Mouse (Mus musculus) cerebellum, adult 11 months (tissue): ENCODE measurements at regions not wholly inside any gene's neighbourhood (a gene's known extent, or its start where the extent isn't known, plus 50 kb on each side); places are given as distances from the start of the nearest gene placed in this dataset.
"Not testable (repeated sequence)": the region's sequence is repeated elsewhere in the genome, so short reads cannot be mapped to it uniquely, and the experiment has no call there.

Experiments used
- DNase-seq: peaks from one replicate; pipeline ENCODE4 v3.0.0; 2022

DNA sequence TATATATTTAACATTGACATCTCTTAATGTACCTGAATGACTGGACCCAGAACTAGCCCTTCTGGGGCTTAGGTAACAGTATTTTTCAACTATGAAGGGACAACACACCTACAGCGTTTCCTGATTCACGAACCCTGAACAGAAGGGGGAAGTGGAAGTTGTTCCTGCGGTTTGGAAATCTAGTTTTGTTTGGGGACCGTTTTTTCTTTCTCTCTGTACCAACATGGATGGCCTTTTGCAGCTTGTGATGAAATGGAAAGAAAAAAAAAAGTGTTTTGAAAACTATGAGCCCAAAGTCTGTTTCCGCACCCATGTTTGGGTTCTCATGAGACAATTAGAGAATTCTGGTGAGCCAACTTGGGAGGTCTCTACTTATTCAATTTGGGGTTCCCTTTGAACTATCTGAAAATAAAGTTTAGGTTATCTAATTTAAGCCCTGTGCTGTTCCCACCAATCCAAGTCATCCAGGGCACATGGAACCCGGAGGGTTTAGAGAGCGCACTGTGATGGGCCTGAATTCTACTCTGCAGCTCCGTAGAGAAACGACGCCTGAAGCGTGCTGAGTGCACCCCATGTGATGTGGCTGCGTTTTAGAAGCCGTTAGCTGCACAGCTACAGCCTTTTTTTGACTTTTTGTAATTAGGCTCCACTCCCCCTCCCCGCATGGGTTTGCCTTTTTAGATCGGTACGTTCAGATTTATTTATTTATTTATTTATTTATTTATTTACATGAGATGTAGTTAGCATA, 137.0 kb upstream of the Rapgef5 start:
- no peak for DNase-seq

DNA sequence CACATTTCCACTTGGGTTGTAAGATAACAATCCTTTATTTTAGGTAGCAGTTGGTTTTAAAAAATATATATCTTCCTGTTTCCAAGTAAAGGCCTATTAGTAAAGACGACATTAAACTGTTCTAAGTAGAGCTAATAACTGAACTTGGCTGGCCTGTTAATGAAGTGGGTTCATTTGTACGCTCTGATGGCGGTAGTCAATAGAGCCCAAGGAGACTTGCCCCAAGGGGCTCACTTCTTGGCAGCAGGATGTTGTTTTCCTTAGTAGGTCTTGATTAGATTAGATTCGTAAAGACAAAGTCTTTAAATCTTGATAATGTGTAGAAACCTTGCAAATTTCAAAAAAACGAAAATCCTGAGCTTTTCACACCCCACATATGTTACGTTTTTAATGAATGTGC, 135.4 kb upstream of the Rapgef5 start:
- DNase-seq: no peak

DNA sequence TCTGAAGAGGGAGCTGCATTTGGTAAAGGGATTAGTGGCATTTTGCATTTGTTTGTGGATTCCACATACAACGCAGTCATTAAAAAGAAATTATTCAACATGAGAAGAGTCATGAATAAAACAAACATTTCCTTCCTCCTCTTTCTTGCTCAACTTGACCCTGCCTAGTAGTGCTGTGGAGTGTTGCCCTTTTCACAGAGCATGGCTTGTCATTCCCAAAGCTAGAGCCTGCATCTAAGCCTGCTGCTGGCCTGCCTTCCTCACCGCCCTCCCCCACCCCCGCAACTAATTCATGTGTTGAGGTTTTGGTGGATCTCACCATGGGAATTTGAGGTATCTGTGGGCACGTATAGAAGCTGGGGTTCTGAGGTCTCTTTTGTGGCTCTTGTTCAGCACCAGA, 133.6 kb upstream of the Rapgef5 start:
- not testable (repeated sequence) for DNase-seq

DNA sequence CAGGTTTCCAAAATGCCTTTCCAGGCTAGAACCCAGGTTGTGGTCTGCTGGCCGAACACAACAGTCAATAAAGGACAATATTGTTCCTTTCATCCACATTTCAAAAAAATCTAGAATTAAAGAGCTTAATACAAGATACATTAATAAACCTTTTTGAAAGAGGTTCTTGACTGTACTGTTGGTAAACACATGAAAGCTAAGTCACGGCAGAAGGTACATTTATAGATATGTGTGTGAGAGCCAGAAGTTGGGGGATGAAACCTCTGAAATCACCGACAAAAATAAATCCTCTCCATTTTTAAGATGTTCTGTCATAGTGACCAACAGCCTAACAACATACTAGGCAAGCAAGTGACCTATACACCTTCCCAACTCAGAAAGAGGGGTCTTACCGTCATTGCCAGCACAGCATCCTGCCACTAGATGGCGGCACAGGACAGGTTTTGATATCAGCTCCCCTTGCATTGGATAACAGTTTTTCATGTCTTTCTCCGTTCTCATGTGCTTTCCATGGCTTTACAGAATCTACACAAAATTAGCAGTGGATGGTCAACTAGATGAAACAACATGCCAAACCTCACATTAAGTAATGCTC, 131.1 kb upstream of the Rapgef5 start:
- peak; percentile 46 for DNase-seq

DNA sequence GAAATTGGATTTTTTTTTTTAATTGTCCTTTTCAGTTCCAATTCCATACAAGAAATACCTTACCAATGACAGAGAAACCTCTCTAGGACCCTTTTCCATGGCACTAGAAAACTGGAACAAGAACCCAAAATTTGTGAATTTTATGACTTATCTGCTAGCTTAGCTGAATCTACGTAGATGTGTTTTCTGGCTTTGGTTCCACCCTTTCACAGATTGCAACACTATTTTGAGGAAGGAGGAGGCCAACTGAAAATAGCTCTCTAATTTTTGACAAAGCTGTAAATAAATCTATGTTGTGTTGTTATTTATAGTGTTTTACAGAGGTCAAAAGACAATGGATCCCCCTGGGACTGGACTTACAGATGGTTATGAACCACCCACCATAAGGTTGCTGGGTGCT, 130.6 kb upstream of the Rapgef5 start:
- no peak for DNase-seq

DNA sequence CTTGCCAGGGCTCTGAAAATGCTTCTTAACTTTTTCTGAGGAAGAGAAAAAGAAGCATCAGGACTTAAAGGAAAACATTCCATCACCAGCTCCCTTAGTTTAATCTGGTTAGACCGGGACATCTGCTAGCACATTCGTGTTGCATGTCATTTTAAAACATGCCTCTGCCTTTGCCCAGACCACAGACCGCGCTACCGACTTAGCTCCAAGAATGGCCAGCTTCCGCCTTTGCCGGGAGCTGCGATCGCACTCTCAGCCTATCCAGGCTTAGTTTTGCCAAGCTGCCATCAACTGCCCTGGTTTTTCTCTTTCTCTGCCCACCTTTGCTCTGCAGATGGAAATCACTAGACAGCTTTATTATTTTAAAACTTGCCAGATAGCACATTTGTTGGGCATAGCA, 129.3 kb upstream of the Rapgef5 start:
- no peak for DNase-seq

DNA sequence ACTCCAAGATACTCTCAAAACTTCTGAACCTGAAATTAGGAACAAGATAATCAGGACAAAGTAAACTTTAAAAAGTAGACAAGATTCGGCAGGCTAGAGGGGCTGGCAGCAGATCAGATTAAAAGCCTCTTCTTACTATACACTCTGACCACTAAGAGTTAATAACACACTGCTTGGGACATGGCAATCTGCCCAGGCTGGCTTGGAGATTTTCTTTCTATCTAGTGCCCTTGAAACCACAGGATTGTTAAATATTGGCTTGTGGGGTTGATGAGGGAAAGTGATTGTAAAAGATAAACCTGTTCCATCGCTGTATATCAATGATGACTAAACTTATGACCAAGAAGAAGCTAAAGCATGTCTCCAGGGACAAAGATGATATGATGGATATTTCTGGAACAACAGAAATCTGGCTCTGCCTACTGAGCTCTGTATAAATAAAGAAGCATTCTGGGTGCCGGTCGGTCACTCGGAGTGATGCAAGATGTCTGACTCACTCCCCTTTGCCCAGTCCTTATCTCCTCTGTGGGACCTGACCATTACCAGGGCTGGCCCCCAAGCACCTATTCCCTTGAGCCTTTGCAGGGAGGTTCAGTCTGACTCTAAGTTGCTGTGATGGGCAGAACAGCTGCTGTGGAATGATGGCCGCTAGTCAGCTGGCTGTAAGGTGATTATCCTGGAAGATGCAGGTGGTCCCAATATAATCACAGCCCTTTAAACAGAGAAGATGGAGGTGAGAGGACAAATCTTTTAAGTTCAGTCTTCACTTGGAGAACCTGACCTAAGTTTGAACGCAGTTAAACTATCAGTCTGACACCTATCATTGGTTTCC, 126.5 kb upstream of the Rapgef5 start:
- DNase-seq: no peak

DNA sequence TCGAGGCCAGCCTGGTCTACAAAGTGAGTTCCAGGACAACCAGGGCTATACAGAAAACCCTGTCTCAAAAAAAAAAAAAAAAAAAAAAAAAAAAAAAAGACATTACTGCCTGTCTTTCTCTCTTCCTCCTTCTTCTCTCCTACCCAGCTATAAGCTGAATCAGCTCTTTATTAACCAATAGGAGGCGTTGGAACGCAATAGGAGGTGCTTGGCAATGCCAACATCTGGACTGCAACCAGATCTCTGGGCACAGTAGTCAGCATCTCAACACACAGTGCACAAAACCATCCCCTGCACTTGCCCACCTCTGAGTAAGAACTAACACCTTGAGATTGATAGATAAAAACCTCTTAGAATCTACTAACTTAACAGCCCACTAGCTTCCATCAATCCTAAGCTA, 118.8 kb upstream of the Rapgef5 start:
- DNase-seq: no peak

DNA sequence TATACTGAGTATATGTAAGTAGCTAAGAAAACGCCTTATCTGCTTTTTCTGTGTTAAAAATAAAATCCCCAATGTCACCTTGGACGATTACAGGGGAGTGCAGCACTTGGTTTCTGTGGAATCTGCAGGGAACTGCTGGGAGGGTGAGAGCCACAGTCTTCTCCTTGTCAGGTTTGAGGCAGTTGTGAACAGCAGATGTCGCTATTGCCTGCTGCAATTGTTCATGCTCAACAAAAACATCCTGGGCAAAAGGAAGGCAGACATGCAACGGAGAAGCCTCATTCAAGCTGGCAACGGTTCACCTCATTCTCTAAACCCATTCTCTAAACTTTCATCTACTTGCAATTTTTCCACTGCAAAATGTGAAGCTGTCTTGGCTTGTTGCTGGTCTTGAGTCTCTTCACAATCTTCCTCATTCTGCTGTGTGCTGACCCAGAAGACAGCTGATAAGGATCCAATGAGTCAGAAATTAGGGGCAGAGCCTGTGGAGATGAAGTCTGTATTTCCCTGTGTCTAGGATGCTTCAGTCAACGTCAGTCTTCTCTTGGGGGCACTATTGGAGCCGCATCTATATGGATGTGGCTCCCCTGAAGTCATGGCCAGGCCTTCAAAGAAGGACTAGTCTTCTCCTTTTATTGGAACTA, 112.6 kb upstream of the Rapgef5 start:
- peak; percentile 25 for DNase-seq

DNA sequence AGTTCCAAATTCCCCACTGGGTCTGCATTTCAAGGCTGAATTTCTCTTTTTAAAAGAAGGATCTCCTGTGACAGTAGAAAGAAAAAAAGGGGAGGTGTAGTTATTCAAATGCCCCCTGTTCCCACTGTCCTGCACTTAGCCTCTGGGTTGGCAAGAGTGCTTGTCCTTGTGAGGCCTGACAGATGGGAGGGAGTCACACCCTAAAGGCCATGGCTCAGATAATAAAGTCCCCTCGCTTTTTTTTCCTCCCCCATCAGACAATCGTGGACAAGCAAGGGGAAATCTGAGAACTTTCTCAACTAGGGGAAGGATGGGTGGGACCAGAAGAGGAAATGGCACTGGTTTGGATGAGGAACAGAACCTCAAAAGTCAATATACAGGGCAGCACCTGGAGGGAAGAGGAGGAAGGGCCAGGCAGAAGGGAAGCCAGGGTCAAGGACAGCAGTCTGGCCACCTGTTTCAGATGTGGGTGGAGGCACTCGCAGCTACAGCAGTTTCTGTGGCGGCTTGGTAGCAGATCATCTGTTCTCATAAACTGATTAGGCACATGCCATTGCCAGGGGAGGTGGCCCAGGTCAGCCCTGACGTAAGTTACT, 112.0 kb upstream of the Rapgef5 start:
- no peak for DNase-seq

DNA sequence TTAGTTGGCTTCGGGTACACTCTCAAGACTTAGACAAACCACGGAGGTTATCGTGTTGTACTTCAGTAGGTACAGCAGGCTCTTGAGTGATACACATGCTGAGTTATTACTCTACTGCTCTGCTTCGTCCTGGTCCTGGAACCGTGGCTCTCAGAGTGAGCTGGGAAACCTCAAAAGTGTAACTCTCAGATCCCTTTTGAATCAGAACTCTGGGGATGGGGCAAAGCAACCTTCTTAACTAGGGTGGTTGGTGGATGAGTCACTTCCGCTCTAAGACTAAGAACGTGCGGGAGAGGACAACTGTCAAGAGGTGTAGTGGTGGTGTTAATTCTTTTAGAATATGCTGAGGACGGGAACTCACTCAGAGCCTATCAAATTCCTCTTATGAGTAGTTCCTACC, 109.4 kb upstream of the Rapgef5 start:
- DNase-seq: no peak

DNA sequence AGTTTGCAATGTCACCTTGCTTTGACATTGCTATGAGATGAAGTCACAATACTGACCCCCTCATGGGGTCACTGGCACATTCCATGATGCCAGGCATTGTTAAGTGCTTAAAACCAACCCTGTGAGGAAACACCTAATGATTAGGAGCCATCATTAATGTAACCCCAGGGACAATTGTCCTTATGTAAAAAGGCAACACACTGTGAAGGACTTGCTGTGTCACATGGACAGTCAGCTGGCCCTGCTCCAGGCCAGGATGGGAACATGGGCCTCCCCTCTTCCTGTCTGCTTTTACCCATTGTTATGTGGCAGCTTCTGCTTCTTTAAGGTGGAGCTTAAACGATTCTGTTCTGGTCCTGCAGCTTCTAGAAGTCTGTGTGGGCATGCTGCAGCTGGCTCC, 105.7 kb upstream of the Rapgef5 start:
- no peak for DNase-seq

DNA sequence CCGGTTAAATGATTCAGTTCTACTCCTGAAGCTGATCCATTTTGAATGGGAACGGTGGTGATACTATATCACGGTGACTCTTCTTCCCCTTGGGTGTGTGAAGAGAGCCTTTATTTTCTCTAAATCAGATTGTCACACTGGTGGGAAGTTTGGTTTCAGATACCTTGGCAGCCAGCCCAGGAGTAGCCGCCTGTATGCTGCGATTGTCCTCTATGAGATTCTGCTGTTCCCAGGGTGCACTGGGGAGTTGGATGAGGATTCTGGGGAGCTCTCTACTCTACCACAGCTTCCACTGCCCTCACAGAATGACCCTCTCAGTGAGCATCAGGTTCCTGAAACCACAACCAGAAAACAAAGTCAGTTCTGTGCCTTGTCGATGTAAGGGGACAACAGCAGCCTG, 104.0 kb upstream of the Rapgef5 start:
- no peak for DNase-seq

DNA sequence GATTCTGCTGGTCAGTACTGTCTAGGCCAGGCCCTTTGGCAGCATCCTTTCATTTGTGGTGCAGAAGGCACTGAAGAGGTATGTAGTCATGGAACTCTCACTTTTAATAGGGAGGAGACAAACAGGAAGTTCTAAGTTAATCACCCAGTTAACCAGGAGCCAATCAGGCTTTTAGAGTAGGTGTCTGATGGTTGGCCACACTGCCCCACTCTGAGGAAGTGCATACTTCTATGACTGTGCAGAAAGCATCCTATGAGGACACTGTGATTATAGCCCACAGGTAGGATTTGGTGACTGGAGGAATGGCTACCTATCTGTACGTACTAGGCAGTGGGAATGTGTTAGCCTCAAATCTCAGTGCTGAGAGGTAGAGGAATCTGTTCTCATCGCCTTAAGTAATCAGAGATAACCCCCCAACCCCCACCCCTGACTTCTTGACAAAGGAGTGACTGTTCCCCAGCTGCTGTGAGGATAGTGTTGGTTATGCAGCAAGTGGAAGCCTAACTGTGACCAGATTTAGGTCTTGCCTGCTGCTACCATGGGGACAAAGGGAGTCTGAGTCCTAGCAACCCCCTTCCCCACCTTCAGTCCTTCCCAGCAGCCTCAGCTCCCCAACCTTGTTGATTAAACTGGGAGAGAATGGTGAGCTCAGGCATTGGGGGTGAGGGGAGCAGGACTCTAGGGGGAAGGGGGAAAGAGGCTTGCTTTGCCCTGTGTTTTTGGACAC, 103.3 kb upstream of the Rapgef5 start:
- no peak for DNase-seq

DNA sequence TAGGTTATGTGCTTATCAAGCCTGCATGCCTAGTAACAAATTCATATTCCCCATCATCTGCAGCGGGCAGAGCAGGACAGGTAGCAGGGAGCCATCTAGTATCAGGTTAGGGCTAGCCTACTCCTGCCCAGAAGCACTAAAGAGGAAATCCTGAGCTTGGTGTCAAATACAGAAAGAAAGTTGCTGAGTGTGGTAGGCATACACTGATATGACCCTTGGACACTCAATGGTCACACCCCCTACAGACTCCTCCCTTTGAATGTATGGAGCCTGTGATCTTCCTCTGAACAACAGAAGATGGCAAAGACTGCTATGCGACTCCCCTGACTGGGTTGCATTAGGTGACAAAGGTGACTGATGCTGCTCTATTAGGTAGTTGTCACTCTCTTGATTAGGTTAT, 102.3 kb upstream of the Rapgef5 start:
- no peak for DNase-seq

DNA sequence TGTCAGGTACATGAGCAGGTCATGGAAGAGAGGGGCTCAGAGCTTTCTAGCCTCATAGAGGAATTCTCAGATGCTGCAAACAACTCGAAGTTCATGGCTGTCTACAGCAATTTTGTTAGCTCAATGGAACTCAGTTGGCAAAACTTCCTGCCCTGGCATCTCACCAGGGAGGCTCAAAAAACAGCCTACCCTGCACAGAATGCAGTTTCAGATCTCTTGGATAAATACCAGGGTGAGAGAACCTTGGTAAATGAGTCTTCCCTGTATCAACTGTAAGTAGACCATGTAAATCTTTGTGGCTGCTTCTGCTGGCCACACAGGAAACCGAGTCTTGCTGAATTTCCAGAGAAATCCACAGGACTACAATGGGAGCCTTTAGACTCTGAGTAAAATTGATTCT, 101.1 kb upstream of the Rapgef5 start:
- no peak for DNase-seq

DNA sequence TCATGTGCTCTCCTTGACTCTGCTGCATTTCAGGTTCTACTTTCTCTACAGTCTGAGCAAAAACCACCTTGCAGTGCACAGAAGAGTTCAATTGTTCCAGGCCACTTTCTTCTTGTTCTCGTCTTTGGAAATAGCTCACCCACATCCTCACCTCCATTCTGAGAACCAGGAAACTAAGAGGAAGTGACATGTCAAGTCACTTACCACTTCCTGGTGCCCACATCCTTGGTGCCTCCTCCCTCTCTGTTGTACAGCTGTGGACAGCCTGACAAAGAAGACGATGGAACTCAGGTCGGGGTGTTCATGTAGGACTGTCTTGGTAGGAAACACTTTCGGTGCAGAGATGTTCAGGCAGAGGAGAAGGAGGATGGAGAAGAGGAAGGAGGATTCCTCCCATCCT, 98.3 kb upstream of the Rapgef5 start:
- no peak for DNase-seq

DNA sequence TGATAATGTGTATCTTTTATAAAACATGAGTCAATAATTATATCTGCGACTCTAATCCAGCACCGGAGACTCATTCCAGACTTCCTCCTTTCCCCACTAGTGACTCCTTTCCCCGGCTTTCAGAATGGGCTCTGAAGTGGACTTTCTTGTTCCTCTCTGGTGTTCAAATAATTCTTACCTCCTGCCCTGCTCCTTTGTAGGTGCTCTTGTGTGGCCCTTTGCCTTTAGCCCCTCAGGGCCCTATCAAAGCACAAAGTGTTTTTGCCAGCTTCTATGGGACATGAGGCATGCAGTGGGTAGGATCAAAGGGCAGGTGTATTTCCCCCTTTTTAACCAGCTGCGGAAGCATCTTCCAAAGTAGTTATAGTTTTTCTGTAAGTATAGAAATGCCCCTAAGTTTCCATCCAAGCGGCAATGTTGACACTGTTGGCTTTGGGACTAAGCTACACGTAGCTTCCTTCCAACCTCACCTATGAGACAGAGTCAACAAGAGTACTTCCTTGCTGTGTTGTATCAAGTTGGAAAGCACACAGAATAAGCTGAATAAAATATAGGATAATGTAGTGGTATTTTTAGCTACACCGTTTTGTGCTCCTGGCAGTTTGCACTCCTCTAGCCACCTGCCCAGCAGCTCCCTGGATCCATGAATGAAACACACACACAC, 93.8 kb upstream of the Rapgef5 start:
- DNase-seq: no peak

DNA sequence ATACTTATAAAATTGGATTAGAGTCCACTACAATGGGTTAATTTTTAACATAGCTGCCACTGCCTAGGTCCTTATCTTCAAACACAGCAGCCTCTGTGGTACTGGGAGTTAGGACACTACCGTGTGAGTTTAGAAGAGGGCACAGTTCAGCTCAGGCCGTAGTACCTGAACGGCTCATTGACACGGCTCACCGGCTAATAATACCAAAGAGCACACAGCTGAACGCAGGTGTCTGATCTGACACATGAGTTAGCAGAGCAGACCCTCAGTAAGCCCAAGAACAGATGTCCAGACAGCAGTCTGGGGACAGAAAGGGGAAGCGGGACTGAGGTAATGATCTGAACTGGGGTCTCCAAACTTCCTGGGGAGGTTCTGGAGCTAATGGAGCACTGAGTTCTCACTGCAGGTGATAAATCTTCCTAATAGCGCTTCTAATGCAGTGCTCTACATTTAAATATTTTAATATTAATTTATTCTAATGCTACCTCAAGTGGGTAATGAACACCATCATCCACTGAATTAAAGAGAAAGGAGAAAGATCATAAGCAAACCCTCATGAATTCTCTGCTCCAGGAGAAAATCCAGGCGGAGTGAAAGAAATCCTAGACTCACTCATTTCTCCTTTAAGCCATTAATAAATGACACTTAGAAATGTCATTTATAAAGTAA, 90.8 kb upstream of the Rapgef5 start:
- no peak for DNase-seq

DNA sequence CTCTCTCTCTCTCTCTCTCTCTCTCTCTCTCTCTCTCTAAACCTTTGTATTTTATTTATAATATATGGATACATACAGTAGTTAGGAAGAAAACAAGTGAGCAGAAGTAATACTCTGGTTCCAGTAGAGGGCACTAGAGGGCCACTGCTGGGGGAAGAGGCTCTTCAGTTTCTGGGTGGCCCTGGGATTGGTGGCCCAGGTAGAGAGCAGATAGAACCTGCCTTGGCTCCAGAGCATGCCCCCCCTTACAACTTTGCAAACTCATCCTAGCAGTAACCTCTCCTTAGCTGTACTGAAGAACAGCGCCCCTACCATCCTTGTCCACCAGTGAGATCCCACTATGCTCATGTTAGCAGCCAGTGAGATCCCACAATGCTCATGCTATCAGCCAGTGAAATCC, 88.8 kb upstream of the Rapgef5 start:
- peak; percentile 15 for DNase-seq

DNA sequence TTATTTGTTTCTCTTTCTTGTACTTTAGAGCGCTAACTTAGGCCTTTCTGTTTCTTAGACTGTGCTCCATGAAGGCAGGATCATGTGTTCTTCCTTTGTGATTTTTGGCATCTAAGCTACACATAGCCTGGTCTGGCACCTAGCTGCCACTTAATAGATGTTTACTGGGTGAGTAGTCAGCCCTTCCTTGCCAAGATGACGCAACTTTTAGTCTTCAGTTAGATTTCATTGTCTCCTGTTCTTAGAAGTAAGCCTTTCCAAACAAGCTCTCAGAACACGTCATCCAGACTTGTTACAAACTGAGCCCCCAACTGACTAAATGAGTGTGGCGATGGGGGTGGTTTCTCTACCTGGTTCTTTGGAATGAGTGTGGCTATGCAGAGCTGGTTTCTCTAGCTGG, 85.4 kb upstream of the Rapgef5 start:
- no peak for DNase-seq
